Mouse (Mus musculus) cortical plate, adult 2 months (tissue): ENCODE results near the gene Rtn4.

ENCODE experiments used
- CTCF ChIP-seq: fragments of 200-500 bp; IDR thresholded peaks from 2 replicates; pipeline ENCODE4 v1.5.1; 2011; ENCODE audit warnings: mild to moderate bottlenecking, control low read depth, low read length; ENCODE audit not compliant: insufficient read depth; ENCODE audit errors: extremely low read depth
- POLR2A ChIP-seq: fragments of 200-500 bp; IDR thresholded peaks from 2 replicates; pipeline ENCODE4 v1.6.1; 2011; ENCODE audit warnings: mild to moderate bottlenecking, low read length, control low read depth; ENCODE audit not compliant: insufficient read depth; ENCODE audit errors: extremely low read depth

DNA sequence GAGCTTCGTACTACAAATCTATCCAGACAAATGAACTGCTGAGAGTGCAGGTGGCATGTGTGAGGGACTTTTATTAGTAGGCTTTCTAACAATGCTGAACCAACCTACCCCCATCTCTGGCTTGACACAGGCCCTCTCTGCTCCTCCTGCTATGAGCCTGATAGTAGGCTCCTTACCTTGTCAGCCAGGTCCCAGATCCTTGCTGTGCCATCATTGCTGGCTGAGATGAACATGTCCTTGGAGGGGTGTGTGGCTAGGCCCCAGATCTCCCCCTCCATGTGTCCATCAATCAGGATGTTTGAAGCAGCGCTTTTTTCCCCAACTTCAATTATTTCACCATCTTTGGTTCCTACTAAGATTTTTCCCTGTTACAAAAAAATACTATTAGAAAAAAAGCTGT, 58.3 kb downstream of the Rtn4 start:
- TF ChIP-seq CTCF (no peak), POLR2A (no peak)
